Mouse (Mus musculus) intestine, embryonic 14.5 days (tissue): ENCODE measurements at regions not wholly inside any gene's neighbourhood (a gene's known extent, or its start where the extent isn't known, plus 50 kb on each side); places are given as distances from the start of the nearest gene placed in this dataset.

Experiments used
- ATAC-seq: fragments of 200-750 bp; cut with Nextera tagmentation; replicated peaks from 2 replicates; pipeline ENCODE4 v1.8.0; 2017; ENCODE audit warnings: low read depth, moderate number of reproducible peaks, moderate TSS enrichment, moderate library complexity; ENCODE audit not compliant: low FRiP score, low TSS enrichment
- DNase-seq: peaks from one replicate; pipeline ENCODE4 v3.0.0-alpha.2; 2018; ENCODE audit warnings: low spot score
- H3K27ac ChIP-seq: fragments of 300-500 bp; sonication (generic); 2 replicates; pipeline ENCODE4 v1.5.1; 2014; ENCODE audit warnings: low read depth, mild to moderate bottlenecking, control low read depth
- H3K27me3 ChIP-seq: fragments of 300-500 bp; sonication (generic); replicated peaks from 2 replicates; pipeline ENCODE4 v1.6.1; 2014; ENCODE audit warnings: low read length, control low read depth; ENCODE audit not compliant: control insufficient read depth, insufficient read depth
- H3K36me3 ChIP-seq: fragments of 300-500 bp; sonication (generic); 2 replicates; pipeline ENCODE4 v1.6.1; 2014; ENCODE audit warnings: low read length, control low read depth; ENCODE audit not compliant: control insufficient read depth, insufficient read depth
- H3K4me1 ChIP-seq: fragments of 300-500 bp; sonication (generic); replicated peaks from 2 replicates; pipeline ENCODE4 v1.6.1; 2014; ENCODE audit warnings: low read length, control low read depth, mixed read lengths; ENCODE audit not compliant: control insufficient read depth, insufficient read depth
- H3K4me2 ChIP-seq: fragments of 300-500 bp; sonication (generic); 2 replicates; pipeline ENCODE4 v1.6.1; 2014; ENCODE audit warnings: low read length
- H3K4me3 ChIP-seq: fragments of 300-500 bp; sonication (generic); 2 replicates; pipeline ENCODE4 v1.5.1; 2014; ENCODE audit warnings: low read depth, low read length, control low read depth, mixed read lengths
- H3K9ac ChIP-seq: fragments of 300-500 bp; sonication (generic); 2 replicates; pipeline ENCODE4 v1.6.1; 2014; ENCODE audit warnings: mild to moderate bottlenecking, low read length
- H3K9me3 ChIP-seq: fragments of 300-500 bp; sonication (generic); 2 replicates; pipeline ENCODE4 v1.6.1; 2016; ENCODE audit warnings: low read length, control low read depth; ENCODE audit not compliant: control insufficient read depth
- WGBS: fragments of 180-500 bp; shearing (Covaris S2); extraction: QIAGEN DNeasy Blood & Tissue Kit; methylation state at CpG from one replicate; pipeline ENCODE4 v1.1.7; 2014; 5-methylcytosine and 5-hydroxymethylcytosine counted together

DNA sequence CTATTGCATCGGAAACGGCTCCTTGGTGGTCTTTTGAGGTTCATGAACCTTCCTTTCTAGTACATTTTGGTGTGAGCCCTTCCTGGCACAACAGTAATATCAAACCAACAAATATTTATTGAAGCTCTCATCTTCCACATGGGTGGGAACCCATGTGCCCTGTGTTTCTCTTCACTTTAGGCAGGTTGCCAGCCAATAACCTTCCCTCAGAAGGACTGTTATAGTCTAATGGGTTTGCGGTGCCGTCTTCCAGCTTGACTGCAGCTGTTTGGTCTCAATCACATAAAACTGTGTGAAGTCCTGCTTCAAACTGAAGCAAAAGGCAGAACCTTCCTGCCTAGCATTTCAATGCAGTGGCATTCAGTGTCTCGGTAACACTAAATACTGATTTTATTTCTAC lies 69.4 kb upstream of the Irak1bp1 start:
- Histone ChIP-seq H3K4me1 (no peaks in the 10 kb centered on the region), H3K4me3 (no peak overlapping the region), H3K36me3 (no peaks in the 10 kb centered on the region), H3K4me2 (no peak overlapping the region), H3K9ac (no peak overlapping the region), H3K9me3 (no peaks in the 10 kb centered on the region), H3K27ac (no peak overlapping the region), H3K27me3 (no peaks in the 10 kb centered on the region)
- ATAC-seq (no peak), DNase-seq (no peak)
- 80% methylated on average over 5 of the region's 5 CpGs for WGBS

GRCm38 (mm10) chr9:82760682-82761468 lies 68.5 kb upstream of the Irak1bp1 start:
- Histone ChIP-seq H3K27me3 (no peaks in the 10 kb centered on the region), H3K4me2 (no peak overlapping the region), H3K4me3 (no peak overlapping the region), H3K9ac (no peak overlapping the region), H3K9me3 (no peaks in the 10 kb centered on the region), H3K4me1 (no peaks in the 10 kb centered on the region), H3K36me3 (no peaks in the 10 kb centered on the region), H3K27ac (no peak overlapping the region)
- WGBS, result 83% methylated on average over 9 of the region's 9 CpGs
- ATAC-seq (no peak), DNase-seq (no peak)

DNA sequence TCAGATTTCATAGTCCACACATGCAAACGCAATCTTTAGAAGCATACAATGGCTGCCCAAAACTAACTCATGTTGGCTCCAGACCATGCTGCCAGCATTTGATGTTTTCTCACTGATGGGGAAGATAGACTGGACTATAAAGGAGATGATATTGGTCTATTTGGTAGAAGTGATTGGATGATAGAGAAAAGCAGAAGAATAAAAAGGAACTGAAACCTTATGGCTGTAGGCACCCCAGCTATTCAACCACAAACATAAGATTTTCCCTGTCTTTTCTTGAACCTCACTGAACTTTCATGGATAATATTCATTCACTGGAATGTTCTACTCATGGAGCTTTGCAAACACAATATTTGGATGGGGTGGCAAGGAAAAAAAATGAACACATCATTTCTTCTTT lies 65.7 kb upstream of the Irak1bp1 start:
- DNase-seq (no peak), ATAC-seq (no peak)
- Histone ChIP-seq H3K27ac (no peak overlapping the region), H3K4me3 (no peak overlapping the region), H3K4me2 (no peak overlapping the region), H3K36me3 (no peaks in the 10 kb centered on the region), H3K9me3 (no peaks in the 10 kb centered on the region), H3K9ac (no peak overlapping the region), H3K27me3 (no peaks in the 10 kb centered on the region), H3K4me1 (no peaks in the 10 kb centered on the region)
- WGBS, result 76% methylated on average over 1 of the region's 1 CpGs
